Mouse (Mus musculus) B cell, adult 2 months (primary cell): ENCODE data around the gene Alad.

ENCODE experiments used
- DNase-seq, 2 experiments: peaks; one replicate each; pipeline ENCODE4 v3.0.0; 2022

Gene Alad

DNA sequence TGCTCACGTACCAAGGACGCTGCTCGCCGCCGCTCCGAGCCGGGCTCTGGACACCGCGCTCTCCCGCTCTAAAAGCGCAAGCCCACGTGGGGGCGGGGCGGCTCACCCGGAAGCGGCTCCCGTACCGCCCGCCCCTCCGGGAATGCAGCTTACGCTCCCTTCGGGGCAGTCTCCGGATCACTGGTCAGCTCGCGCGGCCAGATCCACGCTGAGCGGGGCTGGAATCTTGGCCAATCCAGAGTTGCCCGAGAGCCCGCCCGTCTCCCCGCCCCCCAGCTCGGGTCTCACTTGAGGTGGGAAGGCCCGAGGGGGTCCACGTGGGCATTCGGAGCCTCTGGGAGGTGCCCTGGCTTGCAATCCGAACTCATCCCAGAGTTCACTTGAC, at the start of gene Alad:
Gene Alad, minus strand, starts transcription at position 70 of the 385 bp plus-strand sequence.
- DNase-seq, result peak; percentile 65 to 72

DNA sequence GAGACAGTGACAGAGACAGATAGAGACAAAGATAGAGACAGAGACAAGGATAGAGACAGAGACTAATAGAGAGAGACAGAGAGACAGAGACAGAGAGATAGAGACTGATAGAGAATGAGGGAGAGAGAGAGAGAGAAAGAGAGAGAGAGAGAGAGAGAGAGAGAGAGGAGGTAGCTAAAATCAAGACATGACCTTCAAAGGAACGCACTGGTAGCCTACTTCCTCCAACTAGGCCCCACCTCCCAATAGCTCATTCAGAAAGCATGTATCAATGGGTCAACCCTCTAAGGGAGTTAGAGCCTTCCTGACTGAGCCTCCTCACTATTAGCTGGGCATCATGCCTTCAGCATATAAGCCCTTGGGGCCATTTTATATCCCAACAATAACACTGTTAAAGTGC, 48.6 kb upstream of the Alad start:
- DNase-seq, result no peak

DNA sequence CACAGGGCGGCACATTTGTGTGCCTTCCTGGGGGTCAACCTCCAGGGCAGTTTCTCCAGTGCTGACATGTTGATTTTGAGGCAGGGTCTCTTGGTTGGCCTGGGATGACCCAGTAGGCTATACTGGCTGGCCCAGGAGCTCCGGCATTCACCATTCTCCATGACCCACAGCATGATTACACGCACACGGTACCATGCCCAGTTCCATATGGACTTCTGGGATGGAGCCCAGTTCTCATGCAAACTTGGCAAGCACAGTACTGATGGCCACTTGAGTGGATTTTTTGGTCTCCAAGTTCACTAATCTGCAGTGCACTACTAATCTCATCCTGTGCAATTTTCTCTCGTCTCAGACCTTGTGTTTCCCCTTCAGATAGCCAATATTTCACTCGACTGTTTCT, 48.0 kb upstream of the Alad start:
- DNase-seq, result no peak

DNA sequence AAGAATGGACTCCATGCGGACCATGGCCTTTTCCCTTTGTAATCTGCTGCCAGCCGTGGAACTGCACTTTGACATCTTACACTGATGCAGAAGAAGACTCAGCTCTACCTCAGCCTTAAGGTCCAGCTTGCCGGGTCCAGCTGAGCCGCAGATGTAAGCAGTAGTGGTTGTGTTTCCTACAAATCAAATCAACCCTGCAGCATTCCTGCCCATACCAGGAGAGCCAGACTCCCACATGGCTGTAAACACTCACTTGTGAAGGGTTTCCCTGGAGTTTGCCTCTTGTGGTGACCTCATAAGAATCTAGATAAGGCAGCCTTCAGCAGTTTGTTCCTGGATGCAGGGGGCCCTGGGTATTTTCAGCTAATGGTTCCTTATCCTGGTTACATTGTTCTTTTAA, 46.8 kb upstream of the Alad start:
- no peak for DNase-seq

DNA sequence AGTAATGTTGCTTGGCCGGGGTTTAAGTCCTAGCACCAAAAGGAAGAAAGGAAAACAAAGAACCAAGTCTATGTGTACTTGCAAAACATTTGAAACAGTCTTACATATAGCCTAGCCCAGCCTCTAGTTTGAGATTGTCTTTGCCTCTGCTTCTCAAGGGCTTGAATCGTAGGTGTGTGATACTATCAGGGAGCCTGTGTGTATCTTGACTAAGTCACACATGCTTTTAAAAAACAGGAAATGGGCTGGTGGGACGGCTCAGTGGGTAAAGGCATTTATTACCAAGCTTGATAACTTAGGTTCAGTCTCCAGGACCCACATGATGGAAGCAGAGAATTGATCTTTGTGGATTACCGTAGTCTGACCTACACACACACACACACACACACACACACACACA, 42.3 kb upstream of the Alad start:
- peak; percentile 24 to 31 for DNase-seq

DNA sequence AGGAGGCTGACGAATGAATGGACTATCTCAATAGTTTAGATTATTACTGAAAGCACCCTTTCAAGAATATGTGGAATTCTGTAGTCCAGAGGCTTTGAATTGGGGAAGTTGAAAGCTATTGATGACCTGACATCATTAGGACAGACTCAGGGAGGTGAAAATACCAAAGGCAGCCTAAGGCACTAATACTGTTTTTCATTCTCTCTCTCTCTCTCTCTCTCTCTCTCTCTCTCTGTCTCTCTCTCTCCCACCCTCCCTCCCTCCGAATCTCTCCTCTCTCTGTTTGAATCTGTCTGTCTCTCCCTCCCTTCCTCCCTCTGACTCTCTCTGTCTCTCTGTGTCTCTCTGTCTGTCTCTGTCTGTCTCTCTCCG, 41.9 kb upstream of the Alad start:
- DNase-seq, result no peak

DNA sequence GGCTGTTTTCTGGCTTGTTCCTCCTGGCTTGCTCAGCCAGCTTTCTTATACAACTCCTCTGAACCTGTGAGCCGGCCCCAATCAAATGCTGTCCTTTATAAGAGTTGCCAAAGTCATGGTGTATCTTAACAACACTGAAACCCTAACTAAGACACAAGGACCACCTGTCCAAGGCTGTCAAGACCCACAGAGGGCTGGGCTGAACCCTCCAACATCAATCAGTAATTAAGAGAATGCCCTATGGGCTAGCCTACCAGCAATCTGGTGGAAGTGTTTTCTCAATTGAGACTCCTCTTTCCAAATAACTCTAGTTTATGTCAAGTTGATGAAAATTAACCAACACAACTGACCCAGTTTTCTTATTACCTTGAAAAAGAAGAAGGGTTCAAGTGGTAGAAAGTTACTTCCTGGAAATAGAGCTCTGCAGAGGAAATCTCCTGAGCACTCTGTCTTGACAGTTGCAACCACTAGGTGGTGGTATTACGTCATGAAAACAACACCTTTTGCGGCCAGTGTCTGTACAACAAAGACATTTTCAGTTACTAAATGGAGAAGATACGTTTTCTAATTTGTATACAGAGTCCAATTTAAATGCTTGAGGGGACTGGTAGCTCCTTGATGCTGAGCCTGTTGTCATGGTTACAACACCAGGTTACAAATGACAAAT, 41.4 kb upstream of the Alad start:
- peak; percentile 83 to 84 for DNase-seq

DNA sequence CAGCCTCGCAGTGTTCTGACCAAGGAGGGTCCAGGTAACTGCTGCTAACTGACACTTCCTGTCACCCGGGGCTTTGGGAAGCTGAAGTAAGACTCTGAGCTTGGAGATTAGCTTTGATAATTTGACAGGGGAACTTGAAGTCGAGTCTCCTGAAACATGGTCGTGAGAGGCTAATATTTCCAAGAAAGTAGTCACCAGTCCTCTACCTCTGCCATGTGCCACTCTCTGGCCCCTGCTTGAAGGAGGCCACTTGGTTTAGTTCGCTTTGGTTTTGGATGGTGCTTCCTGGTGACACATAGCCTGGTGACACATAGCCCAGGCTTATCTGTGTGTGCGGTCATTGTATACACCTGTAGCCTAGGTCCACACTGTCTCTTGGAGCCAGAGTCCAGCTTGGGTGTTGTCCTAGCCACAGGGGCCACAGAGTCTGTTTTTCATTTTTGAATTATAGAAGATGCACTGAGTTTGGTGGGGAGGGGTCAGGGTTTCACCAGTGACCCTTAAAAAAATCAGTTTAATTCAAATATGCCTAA, 40.1 kb upstream of the Alad start, which contains the start of gene Rgs3:
Gene Rgs3, plus strand, starts transcription at position 51 of the 533 bp plus-strand sequence.
- no peak for DNase-seq

DNA sequence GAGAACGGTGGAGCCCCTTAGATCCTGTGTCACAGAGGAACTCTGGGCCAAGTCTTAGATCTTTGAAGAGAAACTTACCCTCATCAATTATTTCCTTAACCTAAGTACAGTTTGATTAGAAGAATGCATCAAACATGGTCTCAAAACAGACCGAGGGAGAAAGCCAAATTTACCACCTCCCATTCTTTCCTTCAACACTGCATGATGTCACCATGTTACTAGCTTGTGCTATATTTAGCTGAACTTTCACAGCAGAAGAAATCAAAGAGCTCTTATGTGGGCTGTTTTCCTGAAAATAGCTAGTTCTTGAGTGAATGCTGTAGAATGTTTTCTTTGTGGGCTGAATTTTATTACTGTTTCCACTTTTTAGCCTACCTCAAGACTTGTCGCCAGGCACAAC, 37.7 kb upstream of the Alad start:
- DNase-seq, result no peak

DNA sequence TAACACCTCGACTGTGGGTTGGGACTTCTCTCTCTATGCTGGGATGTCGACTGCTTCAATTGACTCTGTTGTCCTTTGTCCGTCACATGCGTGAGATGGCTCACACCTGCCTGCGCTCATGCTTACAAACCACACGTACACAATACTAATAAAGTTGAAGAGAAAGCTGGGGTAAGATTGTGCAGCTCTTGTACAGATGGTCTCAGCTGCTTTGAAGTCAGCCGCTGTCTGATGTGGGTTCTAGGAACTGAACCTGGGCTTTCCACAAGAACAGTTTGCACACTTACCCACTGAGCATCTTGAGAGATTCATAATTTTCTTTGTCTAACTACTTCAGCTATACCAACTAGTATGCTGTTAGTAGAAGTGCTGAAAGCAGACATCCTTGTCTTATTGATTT, 32.2 kb upstream of the Alad start:
- no peak for DNase-seq

DNA sequence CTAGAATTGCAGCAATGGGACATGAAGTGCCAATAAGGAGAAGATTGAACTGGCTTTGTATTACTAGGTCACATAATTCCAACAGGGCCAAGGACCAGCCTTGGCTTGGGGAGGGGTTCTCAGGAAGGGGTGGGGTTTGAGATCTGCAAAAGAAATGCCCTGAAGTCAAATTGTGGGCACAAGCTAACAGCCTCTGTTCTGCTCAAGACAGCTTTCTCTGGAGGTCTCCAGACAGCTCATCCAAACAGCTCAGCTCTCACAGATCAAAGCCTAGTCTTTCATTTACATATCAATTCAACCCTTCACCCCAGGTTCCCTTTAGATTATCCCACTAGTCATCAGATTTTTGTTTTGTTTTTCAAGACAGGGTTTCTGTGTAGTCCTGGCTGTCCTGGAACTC, 25.1 kb upstream of the Alad start:
- DNase-seq, result no peak

DNA sequence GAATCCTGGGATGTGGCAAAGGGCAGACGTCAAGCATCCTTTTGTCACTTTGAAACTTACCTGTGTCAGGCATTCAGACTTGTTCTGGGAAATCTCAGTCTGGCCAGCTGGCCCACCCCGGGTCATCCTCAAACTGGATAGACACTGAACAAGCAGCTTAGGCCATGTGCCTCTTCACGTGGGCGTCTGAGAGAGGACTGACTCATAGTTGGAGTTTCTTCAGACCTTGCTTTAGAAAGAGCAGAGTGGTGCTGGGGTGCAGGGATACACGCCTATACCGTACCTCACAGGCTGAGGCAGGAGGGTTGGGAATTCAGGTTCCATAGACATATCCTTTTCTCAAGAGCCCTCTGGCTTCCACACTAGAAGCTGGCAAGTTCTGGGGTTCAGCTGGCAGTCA, 24.1 kb upstream of the Alad start:
- DNase-seq, result no peak

DNA sequence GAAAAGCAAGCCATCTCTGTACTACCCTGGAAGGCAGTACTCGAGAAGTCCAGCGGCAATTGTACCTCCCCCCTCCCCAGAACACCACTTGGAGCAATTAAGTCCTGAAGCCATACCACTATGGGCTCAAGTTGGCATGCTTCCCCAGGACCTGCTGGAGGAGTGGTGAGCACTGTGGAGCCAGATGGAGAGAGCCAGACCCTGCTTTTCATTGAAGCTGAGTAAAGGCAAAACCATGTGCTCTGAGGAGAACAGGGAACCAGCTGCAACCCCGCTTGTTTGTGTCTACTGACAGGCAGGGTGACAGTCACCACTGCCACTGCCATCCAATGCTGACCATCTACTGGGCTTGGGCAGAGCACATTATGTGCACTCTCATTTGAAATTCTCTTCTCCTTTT, 22.1 kb upstream of the Alad start:
- no peak for DNase-seq

DNA sequence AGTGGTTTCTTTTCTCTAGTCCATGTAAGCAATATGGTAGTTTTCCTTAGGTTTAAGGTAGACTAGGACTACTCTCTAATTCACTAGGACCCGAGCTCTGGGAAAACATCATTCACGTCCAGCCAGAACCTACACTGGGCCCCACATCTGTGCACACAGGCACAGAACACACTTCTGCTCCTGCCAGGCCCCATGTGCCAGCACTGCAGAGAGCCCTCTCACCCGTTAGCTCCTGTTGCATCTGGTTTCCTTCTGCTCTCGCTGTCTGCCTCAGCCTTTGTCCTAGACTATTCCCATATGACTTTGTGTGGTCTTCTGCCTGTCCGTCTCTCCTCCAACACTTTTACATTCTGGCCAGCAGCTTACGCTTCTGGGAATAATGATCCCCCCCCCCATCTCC, 14.0 kb upstream of the Alad start:
- no peak for DNase-seq

DNA sequence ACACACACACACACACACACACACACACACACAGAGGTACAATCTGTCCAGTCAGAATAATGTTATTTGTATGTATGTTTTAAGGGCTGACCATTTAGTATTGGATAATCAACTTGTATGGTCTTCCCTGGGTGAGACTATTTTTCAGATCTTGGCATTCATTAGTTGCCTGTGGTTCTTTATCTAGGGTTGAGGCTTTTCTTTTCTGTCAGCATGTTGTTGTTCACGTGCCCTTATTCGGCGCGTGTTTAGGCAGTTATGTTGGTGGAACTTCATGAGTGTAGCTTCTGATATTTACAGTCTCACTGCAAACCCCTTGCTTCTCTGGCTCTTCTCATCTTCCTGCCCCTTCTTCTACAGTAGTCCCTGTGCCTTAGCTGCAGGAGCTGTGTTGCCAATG, 7.9 kb upstream of the Alad start:
- no peak for DNase-seq

DNA sequence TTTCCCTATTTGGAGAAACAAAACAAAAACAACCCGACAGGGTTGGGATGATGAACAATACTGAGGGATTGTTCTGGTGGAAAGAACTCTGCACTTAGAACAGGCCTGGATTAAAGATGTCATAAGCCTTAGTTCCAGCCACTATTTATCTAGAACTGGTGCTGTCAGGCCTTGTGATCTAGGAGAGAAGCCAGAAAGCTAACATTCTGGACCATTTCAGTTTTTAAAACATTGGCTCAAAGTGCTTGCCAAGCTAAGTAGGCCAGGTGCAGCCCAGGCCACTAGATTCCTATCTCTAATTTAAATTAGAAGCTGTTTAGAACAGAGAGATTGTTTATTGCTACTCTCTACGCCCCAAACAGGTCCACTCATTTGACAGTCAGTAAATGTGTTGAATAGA, 6.5 kb upstream of the Alad start:
- no peak for DNase-seq

DNA sequence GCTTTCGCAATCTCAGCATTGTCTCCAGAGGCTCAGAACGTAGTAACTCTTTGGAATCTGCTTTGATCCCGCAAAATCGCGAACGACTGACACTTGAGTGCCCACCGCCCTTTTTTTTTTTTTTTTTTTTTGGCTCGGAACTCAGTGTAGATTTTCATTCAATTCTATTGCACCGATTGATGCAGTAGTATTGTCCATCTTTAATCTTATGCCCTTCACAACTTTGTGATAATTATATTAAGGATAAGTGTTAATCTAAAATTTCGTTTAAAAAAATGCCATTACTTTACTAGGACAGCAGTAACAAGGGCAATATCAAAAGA, 5.7 kb upstream of the Alad start:
- DNase-seq, result no peak

DNA sequence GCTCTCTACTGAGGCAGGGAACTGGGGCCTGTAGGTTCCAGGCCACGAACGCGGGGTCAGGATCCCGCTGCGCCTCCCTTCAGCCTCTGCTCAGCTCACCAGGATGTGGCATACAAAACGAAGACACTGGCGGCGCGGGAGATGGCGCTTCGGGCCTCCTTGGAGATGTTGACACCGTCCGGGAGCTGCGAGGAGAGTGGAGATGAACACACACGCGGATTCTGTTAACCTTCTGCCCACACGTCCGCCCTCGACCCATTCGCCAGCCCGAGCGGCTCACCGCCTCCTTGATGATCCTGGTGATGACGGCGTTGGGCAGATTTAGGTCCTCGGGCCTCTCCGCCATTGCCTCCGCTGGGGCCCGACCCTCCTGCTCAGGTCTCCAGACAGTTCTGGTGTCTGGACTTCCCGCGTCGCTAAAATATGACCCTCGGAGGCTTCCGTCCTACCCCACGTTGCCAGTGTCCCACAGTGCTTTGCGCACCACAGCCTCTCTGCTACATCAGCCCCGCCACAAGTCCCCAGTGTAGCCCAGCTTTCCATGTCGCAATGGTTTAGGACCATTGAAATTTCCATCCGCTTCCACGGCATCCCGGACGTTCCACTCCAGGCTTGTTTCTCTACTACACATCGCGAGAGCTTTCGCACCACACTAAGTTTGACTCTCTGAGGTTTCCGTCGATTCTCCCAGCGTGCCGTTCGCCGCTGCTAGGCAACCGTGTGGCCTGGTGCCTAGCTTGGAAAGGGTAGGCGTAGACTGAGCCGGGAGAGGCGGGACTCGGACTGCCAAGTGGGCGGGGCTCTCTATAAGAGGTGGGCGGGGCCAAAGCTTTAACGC, 5.2 kb upstream of the Alad start, which contains the start of the genes Pole3 and 4933430I17Rik:
Gene Pole3, minus strand, starts transcription at position 418 of the 838 bp plus-strand sequence.
Gene 4933430I17Rik, plus strand, starts transcription at position 719 of the 838 bp plus-strand sequence.
- peak; percentile 94 for DNase-seq

DNA sequence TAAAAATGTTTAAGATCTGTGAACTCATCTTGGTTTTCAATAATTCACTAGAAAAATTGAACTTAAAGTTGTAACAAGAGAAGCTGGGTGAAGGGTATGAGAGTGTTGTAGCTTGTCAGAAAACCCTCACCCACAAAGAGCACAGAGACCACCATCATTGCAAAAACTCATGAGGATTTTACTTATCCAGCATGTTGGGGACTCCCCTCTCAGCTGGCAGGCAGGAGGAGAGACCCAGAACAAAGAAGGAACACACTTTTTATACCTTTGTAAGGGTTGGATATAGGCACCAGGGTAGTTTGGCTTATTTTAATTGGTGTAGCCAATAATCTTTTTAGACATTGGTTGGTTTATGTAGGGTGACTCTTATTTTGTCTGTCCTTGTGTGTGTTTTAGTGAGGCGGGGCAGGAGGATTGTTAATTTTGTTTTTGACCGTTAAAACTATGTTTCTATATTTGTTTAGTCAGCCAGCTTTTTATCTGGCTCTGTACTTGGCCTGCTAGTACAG, 1.2 kb upstream of the Alad start:
- no peak for DNase-seq

DNA sequence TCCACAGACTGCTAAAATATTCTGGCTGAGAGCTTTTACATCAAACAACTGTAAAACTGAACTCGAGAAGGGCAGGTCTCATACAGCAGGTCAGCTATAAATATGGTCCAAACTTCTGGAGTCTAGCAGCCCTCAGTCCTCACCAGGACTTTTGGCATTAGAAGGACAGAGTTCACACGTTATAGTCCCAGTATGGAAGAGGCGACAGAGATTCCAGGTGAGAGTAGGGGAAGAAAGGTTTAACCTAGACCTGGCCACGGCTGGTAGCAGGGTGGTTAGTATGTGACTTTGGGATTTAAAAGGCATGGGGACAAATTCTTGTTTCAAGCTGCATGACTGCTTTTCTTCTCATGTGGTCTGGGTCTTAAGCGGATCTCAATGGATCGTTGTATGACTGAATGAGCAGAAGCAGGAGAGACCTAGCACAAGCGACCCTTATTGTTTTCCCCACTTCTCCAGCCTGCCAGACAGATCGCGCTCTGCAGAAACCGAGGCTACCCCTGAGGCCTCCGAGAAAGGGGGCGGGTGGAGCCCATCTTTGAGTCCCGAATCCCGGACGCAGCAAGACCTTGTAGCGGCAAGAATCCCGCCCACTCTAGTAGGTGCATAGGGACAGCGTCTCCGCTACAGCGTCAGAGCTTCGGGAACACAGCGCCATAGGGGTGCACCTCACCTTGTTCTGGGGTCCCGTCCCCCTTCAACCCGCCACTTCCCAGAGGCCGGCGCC, 433 bp downstream of the Alad start:
- no peak for DNase-seq

DNA sequence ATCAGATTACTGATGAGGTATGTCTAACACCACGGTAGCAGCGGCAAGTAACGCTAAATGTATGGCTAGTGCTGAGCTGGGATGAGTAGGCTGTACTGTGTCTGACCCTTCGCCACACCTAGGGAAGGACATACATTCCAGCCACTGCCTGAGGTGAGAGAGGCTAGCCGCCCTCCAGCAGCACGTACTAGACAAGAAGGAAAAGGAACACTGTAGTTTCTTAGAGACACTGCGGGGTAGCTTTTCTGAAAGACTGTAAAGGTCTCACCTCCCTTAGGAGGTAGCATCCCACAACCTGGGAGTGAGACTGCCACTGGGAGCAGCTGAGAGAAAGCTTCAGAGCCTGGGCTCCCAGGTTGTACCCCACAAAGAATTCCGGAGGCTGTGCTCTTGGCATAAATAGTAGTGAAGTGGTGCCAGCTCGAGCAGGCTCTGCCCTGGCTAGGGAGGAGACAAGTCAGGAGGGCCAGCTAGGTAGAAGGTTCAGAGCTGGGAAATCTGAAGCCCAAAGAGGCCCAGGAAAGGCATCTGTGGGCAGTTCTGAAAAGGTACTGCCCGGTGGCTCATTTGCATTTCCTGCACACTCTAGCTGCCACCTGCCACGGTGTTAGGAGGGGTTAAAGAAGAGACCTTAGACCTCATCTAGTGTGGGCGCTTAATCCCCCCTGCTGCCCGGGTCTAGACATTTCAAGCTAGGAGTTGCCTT, 1.1 kb downstream of the Alad start:
- peak; percentile 24 to 27 for DNase-seq

DNA sequence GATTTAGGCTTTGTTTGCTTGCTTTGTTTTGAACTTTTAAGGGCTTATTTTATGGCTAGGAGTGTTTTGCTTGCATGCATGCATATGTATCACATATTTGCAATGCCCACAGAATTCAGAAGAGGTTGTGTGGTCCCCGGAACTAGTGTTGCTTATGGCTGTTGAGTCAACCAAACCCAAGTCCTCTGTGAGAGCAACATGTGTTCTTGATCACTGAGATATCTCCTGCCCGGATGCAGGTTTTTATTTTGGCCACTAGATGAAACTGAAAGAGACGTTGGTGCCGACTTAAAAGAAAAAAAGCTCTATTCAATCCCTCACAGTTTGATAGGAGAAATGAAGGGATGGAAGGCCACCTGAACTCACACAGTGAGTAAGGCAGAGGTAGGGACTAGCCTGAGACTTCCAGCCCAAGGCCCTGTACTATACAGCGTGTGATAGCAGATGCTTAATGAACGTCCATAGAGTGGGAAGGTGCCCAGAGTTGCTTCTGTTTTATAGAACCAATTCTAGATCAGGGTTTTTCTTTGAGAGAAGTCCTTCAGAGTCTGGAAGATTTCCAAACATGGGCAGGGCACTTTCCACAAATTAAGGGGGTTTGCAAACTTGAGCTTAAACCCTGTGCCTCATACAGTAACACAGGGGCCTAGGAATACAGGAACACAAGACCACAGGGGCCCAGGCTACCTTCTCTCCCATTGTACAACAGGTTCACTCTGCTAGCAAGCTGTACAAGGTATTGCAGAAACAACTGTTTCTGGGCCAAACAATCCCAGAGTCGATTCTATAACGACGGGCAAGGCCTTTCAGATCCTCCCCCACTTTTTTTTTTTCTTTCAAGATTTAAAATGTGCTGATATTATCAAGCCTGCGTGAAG, 1.9 kb downstream of the Alad start:
- peak in 1 of 2 experiments; percentile 6 for DNase-seq
